Mouse (Mus musculus) cerebellum, adult 2 months (tissue): Measurements from ENCODE around the gene Sdc3. TPM values are rescaled to one million over a fixed set of nuclear protein-coding genes. Genes with fewer than 3 reads are reported as not detected.

Experiments
- DNase-seq, 2 experiments: peaks; one replicate each; pipeline ENCODE4 v3.0.0; 2021
- H3K27ac ChIP-seq: fragments of 200-500 bp; 2 replicates; pipeline ENCODE4 v1.5.1; 2012; ENCODE audit warnings: low read length, control low read depth, inconsistent platforms; ENCODE audit not compliant: insufficient read depth
- H3K27me3 ChIP-seq: fragments of 200-500 bp; 2 replicates; pipeline ENCODE4 v1.6.1; 2012; ENCODE audit warnings: inconsistent platforms, mild to moderate bottlenecking, low read length, moderate library complexity; ENCODE audit not compliant: control insufficient read depth, insufficient read depth
- H3K4me1 ChIP-seq: fragments of 200-500 bp; 2 replicates; pipeline ENCODE4 v1.6.1; 2011; ENCODE audit warnings: low read length; ENCODE audit not compliant: control insufficient read depth, insufficient read depth
- H3K4me3 ChIP-seq: fragments of 200-500 bp; replicated peaks from 2 replicates; pipeline ENCODE3; 2011; ENCODE audit warnings: mild to moderate bottlenecking, low read depth, low read length, control low read depth; ENCODE audit not compliant: insufficient read depth
- CTCF ChIP-seq: fragments of 200-500 bp; IDR thresholded peaks from 2 replicates; pipeline ENCODE4 v1.5.1; 2011; ENCODE audit warnings: low read depth, mild to moderate bottlenecking, control low read depth, low read length, moderate library complexity, borderline replicate concordance; ENCODE audit not compliant: insufficient read depth
- POLR2A ChIP-seq: fragments of 200-500 bp; IDR thresholded peaks from 2 replicates; pipeline ENCODE4 v1.6.1; 2011; ENCODE audit warnings: low read length, control low read depth, borderline replicate concordance; ENCODE audit not compliant: insufficient read depth
- WGBS: fragments of 180-500 bp; shearing (Covaris S2); methylation state at CpG from one replicate; pipeline ENCODE4 v1.1.7; 2018; 5-methylcytosine and 5-hydroxymethylcytosine counted together
- polyA plus RNA-seq: library from polyadenylated mRNA; depleted of rRNA; stranded (reverse); fragments of >200 nt; gene quantifications from 2 replicates; pipeline ENCODE4 v1.2.3, GENCODE M21; 2012; rRNA removed

Sdc3 gene
- polyA plus RNA-seq, 1 experiment: 105 TPM

- DNase-seq: no peak
- Histone ChIP-seq H3K27me3 (no peaks in the 10 kb centered on the region), H3K4me1 (peaks cover 5% of the 10 kb centered on the region; the same call in 1 of the 2 replicates), H3K27ac (no peak overlapping the region), H3K4me3 (no peak overlapping the region)
- 89% methylated on average over 11 of the region's 11 CpGs for WGBS
- TF ChIP-seq POLR2A: no peak
- TF ChIP-seq CTCF: no peak
These were observed 80.1 kb downstream of the Sdc3 start for GRCm38 (mm10) chr4:130872414-130872813.

- TF ChIP-seq POLR2A: no peak
- peak; percentile 33; the same call in 1 of the 2 replicates for TF ChIP-seq CTCF
- peaks cover 5% of the 10 kb centered on the region; the same call in 1 of the 2 replicates for H3K4me1 ChIP-seq
These were observed 81.1 kb downstream of the Sdc3 start for GRCm38 (mm10) chr4:130873440-130873839.

GRCm38 (mm10) chr4:130874601-130875000, 82.3 kb downstream of the Sdc3 start:
- Histone ChIP-seq H3K4me1 (peaks cover 5% of the 10 kb centered on the region; the same call in 1 of the 2 replicates), H3K4me3 (no peak overlapping the region), H3K27ac (no peak overlapping the region), H3K27me3 (no peaks in the 10 kb centered on the region)
- 2% methylated on average over 10 of the region's 10 CpGs for WGBS
- no peak for TF ChIP-seq POLR2A
- TF ChIP-seq CTCF: no peak
- DNase-seq: peak; percentile 79 to 83

More at GRCm38 (mm10) chr4:130873440-130873839, 81.1 kb downstream of the Sdc3 start:
- 90% methylated on average over 5 of the region's 5 CpGs for WGBS
- DNase-seq: no peak
- Histone ChIP-seq H3K27me3 (no peaks in the 10 kb centered on the region), H3K27ac (no peak overlapping the region), H3K4me3 (no peak overlapping the region)

Other genes starting within 250 kb of the Sdc3 start
- 109 and 114 TPM in 2 replicates for gene Nkain1, start 218.4 kb upstream of the Sdc3 start, polyA plus RNA-seq
- 49.6 and 53.0 TPM in 2 replicates for gene Pum1, start 129.2 kb upstream of the Sdc3 start, polyA plus RNA-seq
- 18.9 and 19.0 TPM in 2 replicates for gene Laptm5, start 120.6 kb downstream of the Sdc3 start, polyA plus RNA-seq
- 0.23 and 0.33 TPM in 2 replicates for gene Matn1, start 151.8 kb downstream of the Sdc3 start, polyA plus RNA-seq